Mouse (Mus musculus) layer of hippocampus, postnatal 14 days (tissue): Measurements from ENCODE around the gene Churc1. TPM values are rescaled to one million over a fixed set of nuclear protein-coding genes. Genes with fewer than 3 reads are reported as not detected.
A peak's percentile ranks its signal among the peaks of the same experiment; 100 is the strongest.
"Not testable (repeated sequence)": the region's sequence is repeated elsewhere in the genome, so short reads cannot be mapped to it uniquely, and the experiment has no call there.

ENCODE experiments used
- DNase-seq, 2 experiments: peaks; one replicate each; pipeline ENCODE4 v3.0.0; 2021 to 2022; ENCODE audit warnings: low spot score in 2 of 2, mixed read lengths in 1 of 2
- total RNA-seq, 2 experiments: library from RNA; stranded (reverse); gene quantifications; 2 replicates each; pipeline ENCODE4 v1.2.3; 2021

Gene Churc1
- total RNA-seq, 2 experiments from 2014 or later: 40.5 to 41.4 TPM

DNA sequence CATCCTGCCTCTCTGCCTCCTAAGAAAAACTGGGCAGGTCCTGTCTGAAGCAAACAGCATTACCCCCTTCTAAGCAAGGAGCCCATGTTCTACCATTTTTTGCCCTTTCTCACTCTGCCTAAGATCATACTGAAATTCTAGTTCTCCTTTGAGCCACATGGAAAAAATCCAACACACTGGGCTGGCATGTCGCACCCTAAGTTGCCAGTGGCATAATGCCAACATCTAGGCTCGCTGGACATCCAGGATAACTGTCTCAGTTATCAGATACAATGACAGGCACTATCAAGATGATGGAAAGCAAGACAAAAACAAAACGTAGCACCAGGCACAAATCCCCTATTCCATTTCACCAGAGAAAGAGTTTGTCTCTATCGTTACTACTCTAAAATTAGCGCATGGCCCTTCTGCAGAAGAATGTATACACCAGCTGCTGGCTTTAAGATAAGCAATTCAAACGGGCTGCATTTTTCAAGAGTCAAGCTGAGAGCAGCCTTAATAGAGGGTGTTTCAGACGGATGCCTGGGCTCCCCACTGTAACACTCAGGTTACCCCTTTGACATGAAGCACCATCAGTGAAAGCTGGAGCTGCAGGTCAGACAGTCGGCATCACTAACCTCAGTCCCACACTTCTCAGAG, 25.2 kb downstream of the Churc1 start:
- no peak for DNase-seq

DNA sequence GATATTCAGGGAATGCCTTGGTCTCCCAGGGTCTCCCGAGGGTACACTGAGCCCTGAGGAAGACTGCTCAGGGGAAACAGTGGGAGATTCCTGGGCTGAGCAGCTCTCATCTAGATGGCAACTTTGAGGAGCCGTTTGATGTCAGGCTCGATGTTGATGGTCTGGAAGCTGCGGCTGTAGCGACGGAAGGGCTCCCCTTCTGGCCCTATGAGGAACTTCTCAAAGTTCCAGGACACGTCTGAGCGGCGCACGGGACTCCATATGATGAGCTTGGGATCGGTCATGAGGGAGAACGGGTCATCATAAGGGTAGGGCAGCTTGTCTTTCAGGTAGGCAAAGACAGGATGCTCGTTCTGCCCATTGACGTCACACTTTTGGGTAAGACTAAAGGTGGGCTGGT, 27.2 kb downstream of the Churc1 start:
- not testable (repeated sequence) for DNase-seq

DNA sequence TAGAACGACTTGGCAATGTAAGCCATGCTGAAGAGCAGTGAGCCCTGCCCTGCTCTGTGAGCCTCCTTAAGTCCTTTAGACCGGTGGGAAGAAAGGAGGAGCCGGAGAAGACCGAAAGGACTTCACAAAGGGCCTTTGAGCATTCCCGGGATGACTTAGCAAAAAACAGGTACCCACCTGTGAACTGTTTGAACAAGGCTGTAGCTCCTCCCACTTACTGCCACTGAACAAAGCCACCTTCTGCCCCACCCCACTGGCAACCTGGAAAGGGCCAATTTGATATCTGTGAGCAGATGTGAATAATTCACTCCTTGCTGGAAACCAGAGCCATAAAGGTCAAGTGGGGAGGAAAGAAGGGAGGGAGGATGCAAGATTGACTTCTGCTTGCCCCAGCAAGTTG, 30.0 kb downstream of the Churc1 start, which contains the start of gene Gpx2:
Gene Gpx2 (minus strand): TSS at position 205 of the 400 bp plus-strand sequence.
- no peak for DNase-seq

DNA sequence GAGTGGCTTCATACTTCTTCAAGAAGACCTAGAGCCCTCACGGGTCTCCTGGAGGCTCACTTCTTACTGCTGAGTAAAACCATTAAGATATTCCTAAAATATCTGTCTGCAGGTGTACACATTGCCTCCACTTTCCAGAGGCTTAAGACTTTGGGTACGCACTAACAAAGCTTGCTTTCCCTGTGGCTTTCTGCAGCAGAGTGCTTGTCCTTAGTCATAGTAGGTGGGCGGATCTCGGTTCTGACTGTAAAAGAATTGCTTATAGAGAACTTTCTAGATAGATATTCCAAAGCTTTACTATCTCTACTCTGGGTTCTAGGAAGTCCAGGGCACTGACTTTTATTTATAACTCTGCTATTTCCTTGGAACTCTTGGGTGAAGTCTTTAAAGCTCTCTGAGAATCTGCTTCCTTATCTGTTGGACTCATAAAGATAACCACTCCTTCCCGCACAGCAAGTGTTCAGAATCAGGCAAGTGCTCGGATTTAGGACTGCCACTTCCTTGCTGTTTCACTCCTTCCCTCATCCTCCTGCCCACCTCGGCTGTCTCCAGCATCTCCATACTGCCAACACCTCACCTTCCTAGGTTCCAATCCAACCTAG, 31.7 kb downstream of the Churc1 start:
- DNase-seq: no peak

DNA sequence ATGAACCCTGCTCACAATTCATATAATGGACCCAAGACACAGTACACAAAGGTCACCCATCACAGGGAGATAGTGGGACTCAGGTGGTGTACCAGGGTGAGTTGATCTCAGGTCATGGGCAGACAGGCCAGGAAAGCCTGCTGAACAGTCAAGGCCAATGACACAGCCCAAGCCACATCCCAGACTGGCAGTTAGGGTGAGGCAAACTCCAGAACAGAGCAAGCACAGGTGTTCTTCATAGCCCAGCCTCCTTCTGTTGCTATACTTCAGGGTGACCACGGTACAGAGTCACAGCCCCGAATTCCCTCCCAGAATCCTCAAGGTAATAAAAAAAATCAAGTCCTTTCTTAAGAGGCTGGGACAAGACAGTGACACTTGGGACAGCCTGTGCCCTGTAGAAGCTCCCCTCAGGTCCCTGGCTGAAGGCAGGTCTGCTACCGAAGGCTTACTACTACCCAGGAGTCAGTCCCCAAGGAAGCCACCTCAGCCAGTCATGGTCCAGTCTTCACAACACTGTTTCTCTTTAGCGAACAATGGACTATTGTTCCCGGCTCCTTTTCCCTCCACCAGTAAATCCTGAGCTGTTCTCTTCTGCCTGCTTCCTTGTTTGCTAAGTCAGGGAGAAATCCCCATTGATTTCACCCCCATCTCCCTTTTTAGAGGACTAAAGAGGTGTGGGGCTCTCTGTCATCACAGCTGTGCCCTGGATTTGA, 32.8 kb downstream of the Churc1 start:
- DNase-seq: no peak

DNA sequence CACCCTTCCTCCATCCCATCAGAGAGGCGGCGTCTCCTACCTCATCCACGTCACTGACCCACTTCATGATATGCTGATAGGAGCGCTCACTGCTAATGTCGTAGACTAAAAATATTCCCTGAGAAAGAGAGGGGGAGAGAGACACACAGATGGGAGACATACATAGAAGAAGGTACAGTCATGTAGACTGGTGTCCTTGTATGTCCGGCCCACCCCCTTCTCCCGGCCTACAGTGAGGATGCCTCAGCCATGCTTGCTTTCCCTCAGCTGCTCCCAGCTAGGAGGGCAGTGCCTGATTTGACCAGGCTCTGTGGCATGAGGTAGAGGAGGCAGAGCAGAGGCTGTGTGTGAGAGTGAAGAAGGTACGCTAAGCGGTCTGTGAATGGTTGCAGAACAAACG, 37.7 kb downstream of the Churc1 start:
- no peak for DNase-seq

GRCm38 (mm10) chr12:76803700-76804252, 38.4 kb downstream of the Churc1 start:
- DNase-seq: peak in 1 of 2 experiments; percentile 60

DNA sequence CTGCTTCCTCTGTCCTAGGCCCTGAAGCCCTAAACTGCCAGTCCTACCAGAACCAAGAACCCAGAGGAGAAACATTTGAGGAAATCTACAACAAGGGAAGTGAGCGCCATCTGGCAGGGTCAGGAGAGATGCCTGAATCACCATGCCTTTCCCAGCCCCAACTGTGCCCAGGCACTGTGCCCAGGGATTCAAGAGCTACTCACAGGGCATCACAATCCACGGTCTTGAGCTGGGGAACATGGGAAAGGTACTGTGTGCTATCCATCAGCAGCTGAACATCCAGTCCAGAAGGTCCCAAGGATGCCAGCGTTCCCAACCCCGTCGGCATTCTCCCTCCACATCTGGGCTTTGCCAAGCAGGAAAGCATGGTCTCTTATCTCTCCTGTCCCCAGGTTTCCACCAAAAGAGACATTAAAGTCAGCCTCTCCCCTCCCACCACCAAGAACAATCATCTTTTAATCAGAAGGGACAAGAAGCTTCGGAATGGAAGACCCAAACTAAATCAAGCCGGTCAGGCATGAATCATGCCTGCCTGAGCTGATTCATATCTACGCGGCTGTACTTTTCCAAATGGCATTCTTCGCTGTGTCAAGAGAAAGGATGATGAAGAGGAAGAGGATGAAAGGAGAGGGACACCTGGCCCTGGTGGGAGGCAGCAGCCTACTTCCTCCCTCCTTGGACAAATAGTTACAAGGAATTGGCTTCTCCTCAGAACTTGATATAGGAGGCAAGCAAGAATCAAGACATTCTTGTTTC, 39.9 kb downstream of the Churc1 start:
- DNase-seq: no peak

GRCm38 (mm10) chr12:76807796-76808195, 42.5 kb downstream of the Churc1 start:
- no peak for DNase-seq

- DNase-seq: no peak
Observed at GRCm38 (mm10) chr12:76810491-76810890, 45.2 kb downstream of the Churc1 start.

DNA sequence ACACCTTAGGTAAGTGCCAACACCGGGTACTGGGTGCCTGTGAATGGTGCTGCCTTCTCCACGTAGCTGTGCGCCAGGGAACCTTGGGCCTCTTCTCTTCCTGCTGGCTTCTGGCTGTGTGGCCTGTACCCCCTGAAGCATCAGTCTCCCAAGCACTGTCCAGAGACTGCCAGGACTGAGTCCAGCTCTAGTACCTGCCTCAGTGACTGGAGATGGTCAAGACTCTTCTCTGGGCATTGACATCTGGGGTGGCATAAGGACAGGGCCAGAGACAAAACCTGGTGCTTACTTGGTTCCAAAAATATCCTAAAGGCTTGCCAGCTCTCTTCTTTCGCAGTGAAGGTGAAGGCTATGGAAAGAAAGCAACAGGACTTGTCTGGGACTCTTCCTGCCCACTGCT, 45.7 kb downstream of the Churc1 start:
- DNase-seq: no peak

DNA sequence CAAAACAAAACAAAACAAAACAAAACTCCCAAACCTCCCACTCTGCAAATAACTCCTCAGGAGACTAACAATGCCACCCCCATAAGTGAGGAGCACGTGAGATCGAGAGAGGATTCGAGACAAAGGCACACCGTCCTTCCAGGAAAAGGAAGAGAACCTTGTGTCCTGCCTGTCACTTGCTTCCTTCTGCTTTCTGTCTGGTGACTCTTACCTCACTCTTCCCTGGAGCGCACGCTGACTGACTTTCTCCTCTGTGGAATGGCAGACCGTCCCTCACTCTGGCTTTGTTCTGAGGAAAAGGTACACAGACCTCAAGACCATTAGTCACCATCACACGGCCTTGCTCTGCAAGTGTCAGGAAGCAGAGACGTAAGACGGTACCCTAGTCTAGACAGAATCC, 48.2 kb downstream of the Churc1 start:
- no peak for DNase-seq

DNA sequence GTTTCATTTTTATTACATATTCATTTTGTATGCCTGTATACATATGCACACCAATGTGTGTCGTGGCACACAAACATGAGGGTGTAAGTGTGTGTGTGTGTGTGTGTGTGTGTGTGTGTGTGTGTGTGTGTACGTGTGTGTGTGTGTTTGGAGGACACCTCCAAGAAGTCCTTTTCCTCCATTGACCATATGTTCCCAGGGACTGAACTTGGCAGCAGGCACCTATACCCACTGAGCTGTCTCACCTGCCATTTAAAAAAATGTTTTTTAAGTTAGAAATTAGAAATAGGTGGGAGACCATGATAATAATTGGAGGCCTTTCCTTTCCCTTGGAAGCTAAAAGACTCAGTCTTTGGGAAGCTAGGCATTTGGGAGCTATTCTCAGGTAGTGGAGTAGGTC, 48.8 kb downstream of the Churc1 start:
- DNase-seq: no peak

DNA sequence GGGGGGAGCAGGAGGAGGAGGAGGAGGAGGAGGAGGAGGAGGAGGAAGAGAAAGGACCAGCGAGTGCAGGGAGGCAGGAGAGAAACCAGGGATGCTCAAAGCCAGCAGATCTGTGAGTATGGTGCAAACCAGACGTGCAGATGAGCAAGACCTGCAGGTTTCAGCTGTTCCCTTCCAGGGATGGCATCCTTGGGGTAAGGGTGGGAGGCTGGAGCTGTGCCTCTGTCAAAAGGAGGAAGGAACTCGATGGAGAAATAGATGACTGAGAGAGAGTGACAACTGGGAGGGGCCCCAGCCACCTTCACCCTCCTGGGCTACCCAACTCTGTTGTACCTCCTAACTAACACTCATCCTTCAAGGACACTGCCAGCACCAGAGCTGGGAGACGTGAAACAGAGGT, 51.4 kb downstream of the Churc1 start:
- no peak for DNase-seq

DNA sequence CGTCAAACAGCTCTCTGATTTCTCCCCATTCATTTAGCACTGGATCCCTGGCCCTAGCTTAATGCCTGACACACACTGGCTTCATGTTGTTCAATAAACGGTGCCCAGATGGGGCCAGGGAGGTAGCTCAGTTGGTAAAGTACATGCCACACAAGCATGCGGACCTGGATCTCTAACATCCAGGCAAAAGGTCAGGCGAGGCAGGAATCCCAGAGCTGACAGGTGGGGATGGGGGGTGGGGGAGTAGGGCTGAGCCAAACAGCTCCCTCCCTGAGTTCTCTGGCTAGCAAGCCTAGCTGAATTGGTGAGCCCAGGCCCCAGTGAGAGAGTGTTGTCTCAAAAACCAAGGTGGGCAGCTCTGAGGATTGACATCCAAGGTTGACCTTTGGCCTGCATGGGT, 51.8 kb downstream of the Churc1 start:
- DNase-seq: no peak

DNA sequence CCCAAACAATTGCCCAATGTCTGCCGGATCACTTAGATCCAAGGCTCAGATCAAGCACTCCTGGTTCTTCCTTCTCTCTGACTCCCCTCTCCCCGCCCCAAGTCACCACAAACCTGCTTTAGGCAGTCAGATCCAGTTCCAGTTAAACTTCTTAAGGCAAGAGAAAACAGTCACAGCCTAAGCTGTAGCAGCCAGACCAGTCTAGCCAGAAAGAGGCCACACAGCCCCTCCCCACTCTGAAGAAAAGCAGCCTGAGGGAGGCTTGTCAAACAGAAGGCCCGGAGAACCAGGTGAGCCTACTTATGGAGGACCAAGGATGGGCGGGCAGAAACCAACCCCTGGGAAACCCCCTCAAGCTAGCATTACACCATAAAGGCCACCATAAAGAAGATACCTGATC, 52.8 kb downstream of the Churc1 start:
- no peak for DNase-seq

GRCm38 (mm10) chr12:76818908-76819307, 53.6 kb downstream of the Churc1 start:
- DNase-seq: peak in 1 of 2 experiments; percentile 48

DNA sequence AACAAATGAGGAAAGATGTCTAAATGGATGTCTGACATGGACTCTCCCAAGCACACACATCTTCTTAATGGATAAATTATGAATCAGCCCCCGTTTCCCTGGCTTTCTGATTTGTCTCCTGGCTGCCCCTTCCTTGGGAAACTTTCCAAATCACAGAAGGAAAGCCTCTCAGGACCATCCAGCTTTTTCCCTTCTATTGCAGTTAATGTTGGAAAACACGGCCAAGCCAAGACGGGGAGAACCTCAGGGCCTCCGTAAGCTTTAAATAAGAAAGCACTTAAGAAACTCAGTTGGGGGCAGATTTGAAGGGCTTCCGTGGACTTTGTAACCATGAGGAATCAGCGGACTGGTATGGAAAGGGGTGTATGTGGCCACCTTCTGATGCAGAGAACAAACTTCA, 54.5 kb downstream of the Churc1 start:
- no peak for DNase-seq

DNA sequence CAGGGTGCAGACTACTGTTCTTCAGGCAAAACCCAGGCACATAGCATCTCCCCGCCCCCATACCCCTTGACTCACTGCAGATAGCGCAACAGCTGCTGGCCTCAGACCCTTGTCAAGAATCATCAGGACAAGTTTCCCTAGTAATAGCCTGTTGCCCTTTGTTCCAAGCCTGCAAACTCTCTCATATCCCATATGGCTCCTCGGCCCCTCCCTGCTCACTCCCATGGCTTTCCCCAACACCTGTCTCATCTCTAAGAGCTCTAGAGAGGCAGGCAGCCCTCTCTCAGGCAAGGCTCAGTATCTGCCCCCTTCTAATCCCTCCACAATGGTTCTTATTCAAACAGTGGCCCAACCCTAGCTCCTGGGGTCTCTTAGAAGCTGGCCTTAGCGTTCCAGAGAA, 55.3 kb downstream of the Churc1 start:
- DNase-seq: no peak

- DNase-seq: peak; percentile 23 to 56
Observed at GRCm38 (mm10) chr12:76822002-76822650, 56.8 kb downstream of the Churc1 start.

DNA sequence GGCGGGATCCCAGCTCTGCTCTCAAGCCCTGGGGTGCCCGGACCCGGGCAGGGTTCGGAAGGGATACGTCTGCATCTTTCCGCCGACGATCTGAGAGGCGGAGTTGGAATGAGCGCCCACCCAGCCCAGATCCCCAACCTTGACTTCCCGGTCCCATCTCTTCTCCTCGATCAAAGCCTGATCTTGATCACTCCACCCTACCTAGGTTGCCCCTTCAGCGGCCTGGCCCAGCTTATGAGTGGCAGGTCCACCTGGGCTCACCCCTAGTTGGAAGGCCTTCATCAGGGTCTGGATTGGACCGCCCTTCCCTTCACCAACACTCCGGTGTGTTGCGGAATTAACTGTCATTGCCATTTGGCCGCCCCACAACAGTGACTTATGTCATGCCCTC, 57.3 kb downstream of the Churc1 start, which contains the start of gene Rab15:
Gene Rab15 (minus strand): TSS at position 258 of the 391 bp plus-strand sequence.
- DNase-seq: no peak
